In the genomic region with DNA sequence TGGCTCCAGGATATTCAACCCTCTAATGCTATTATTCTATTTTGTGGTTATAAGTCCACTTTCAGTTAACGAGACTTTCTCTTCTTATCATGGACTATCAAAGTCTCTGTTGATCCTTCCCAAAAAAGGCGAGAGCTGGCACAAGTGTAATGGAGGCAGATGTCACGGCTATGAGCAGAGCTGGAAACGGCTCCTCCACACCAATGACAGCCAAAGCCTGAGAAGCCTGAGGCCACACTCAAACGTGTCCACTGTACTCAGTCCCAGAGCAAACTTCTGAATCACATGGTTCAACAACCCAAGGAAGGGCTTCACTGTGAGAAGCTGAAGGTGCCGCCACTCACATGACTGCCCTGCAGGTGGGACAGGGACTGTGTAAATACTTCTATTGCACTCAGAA, we compare ENCODE assay signal across 26 mouse cellular contexts.
"Had no signal": no experiment of that assay in that cellular context is flagged by ENCODE, and none has a peak within 500 bp of the region (broad histone marks: within the 10 kb centered on the region; RNA-seq: fewer than 3 reads in every experiment).

No protein-coding gene starts in this region.

- H3K27me3 ChIP-seq: heart, embryonic 12.5 days; hindbrain, embryonic 12.5 days; intestine, embryonic 15.5 days; limb, embryonic 12.5 days; liver, embryonic 12.5 days had no signal

- H3K9me3 ChIP-seq: heart, embryonic 10.5 days; heart, embryonic 12.5 days; hindbrain, embryonic 10.5 days; hindbrain, embryonic 12.5 days; intestine, embryonic 15.5 days; limb, embryonic 10.5 days; liver, embryonic 12.5 days had no signal

- H3K4me2 ChIP-seq: heart, embryonic 12.5 days; hindbrain, embryonic 12.5 days; hindbrain, embryonic 14.5 days; intestine, embryonic 15.5 days; limb, embryonic 12.5 days; liver, embryonic 12.5 days had no signal

- H3K36me3 ChIP-seq: intestine, embryonic 15.5 days had no signal

- ATAC-seq: hindbrain, embryonic 16.5 days; inflammation-experienced regulatory T-cells, adult 6 months; intestine, embryonic 15.5 days; intestine, postnatal 0 days; liver, embryonic 12.5 days had no signal

- H3K9ac ChIP-seq: heart, embryonic 12.5 days; hindbrain, embryonic 12.5 days; hindbrain, embryonic 14.5 days; intestine, embryonic 15.5 days; limb, embryonic 12.5 days; liver, embryonic 12.5 days; liver, embryonic 14.5 days had no signal

- H3K4me1 ChIP-seq: heart, embryonic 10.5 days; heart, embryonic 12.5 days; hindbrain, embryonic 10.5 days; intestine, embryonic 15.5 days; limb, embryonic 10.5 days; limb, embryonic 12.5 days; liver, embryonic 12.5 days had no signal

- H3K27ac ChIP-seq: gastrocnemius, adult 2 months; heart, adult 2 months; heart, embryonic 10.5 days; hindbrain, embryonic 10.5 days; hindbrain, embryonic 12.5 days; hindbrain, embryonic 14.5 days; intestine, embryonic 15.5 days; left cerebral cortex, adult 2 months; limb, embryonic 10.5 days; limb, embryonic 12.5 days; liver, embryonic 12.5 days; liver, embryonic 14.5 days had no signal

- H3K4me3 ChIP-seq: gastrocnemius, adult 2 months; heart, adult 2 months; heart, embryonic 10.5 days; heart, embryonic 12.5 days; hindbrain, embryonic 10.5 days; hindbrain, embryonic 12.5 days; intestine, embryonic 15.5 days; left cerebral cortex, adult 2 months; limb, embryonic 10.5 days; limb, embryonic 12.5 days; liver, embryonic 12.5 days had no signal

- DNase-seq: gastrocnemius, adult 2 months; gastrocnemius, postnatal 10 days; gastrocnemius, postnatal 25 days; heart, adult 2 months; heart, postnatal 10 days; heart, postnatal 4 days; kidney, adult 18-20 months; kidney, adult 8-10 months; kidney, postnatal 10 days; kidney, postnatal 25 days; kidney, postnatal 4 days; liver had no signal
